Mouse (Mus musculus): ENCODE measurements around the gene Smpd1.

Smpd1 gene

GRCm38 (mm10) chr7:105562317-105562716, 8.2 kb downstream of the Smpd1 start:
- peak; percentile 29 for DNase-seq (ENCODE audit: low read depth, low spot score)

- no peak for DNase-seq (ENCODE audit: low read depth, low spot score)
Measured at GRCm38 (mm10) chr7:105563367-105563766, 9.2 kb downstream of the Smpd1 start.

GRCm38 (mm10) chr7:105565071-105565836, 11.1 kb downstream of the Smpd1 start:
- no peak for DNase-seq (ENCODE audit: low read depth, low spot score)

GRCm38 (mm10) chr7:105568583-105568982, 14.4 kb downstream of the Smpd1 start:
- no peak for DNase-seq (ENCODE audit: low read depth, low spot score)

GRCm38 (mm10) chr7:105568988-105569471, 14.9 kb downstream of the Smpd1 start:
- DNase-seq (ENCODE audit: low read depth, low spot score), result no peak

- no peak for DNase-seq (ENCODE audit: low read depth, low spot score)
Measured at GRCm38 (mm10) chr7:105569512-105570496, 15.6 kb downstream of the Smpd1 start.

GRCm38 (mm10) chr7:105570756-105571155, 16.6 kb downstream of the Smpd1 start:
- DNase-seq (ENCODE audit: low read depth, low spot score), result no peak

- no peak for DNase-seq (ENCODE audit: low read depth, low spot score)
Measured at GRCm38 (mm10) chr7:105572949-105573348, 18.8 kb downstream of the Smpd1 start.

GRCm38 (mm10) chr7:105574537-105574936, 20.4 kb downstream of the Smpd1 start:
- DNase-seq (ENCODE audit: low read depth, low spot score), result no peak

GRCm38 (mm10) chr7:105576166-105576748, 22.1 kb downstream of the Smpd1 start:
- DNase-seq (ENCODE audit: low read depth, low spot score), result no peak

GRCm38 (mm10) chr7:105577377-105577871, 23.3 kb downstream of the Smpd1 start:
- DNase-seq (ENCODE audit: low read depth, low spot score), result no peak

GRCm38 (mm10) chr7:105578481-105578880, 24.3 kb downstream of the Smpd1 start:
- DNase-seq (ENCODE audit: low read depth, low spot score), result no peak

GRCm38 (mm10) chr7:105580627-105581089, 26.5 kb downstream of the Smpd1 start:
- no peak for DNase-seq (ENCODE audit: low read depth, low spot score)

- DNase-seq (ENCODE audit: low read depth, low spot score), result peak; percentile 73
Measured at GRCm38 (mm10) chr7:105581094-105581703, 27.0 kb downstream of the Smpd1 start, which contains the start of gene Apbb1. Gene Apbb1, minus strand, starts transcription at chr7:105581653.

GRCm38 (mm10) chr7:105581959-105582358, 27.8 kb downstream of the Smpd1 start:
- no peak for DNase-seq (ENCODE audit: low read depth, low spot score)

- no peak for DNase-seq (ENCODE audit: low read depth, low spot score)
Measured at GRCm38 (mm10) chr7:105588325-105588912, 34.3 kb downstream of the Smpd1 start.

- DNase-seq (ENCODE audit: low read depth, low spot score), result no peak
Measured at GRCm38 (mm10) chr7:105590097-105590496, 35.9 kb downstream of the Smpd1 start.

GRCm38 (mm10) chr7:105602860-105603623, 48.9 kb downstream of the Smpd1 start:
- peak; percentile 59 for DNase-seq (ENCODE audit: low read depth, low spot score)

Data from A20 (cell line).